Mouse (Mus musculus): Measurements from ENCODE around the gene Pygm. TPM values are rescaled to one million over a fixed set of nuclear protein-coding genes. Genes with fewer than 3 reads are reported as not detected.
A peak's percentile ranks its signal among the peaks of the same experiment; 100 is the strongest.

Gene Pygm
- total and polyA plus RNA-seq, 3 experiments = 1,101 to 1,298 (median 1,120) TPM

GRCm38 (mm10) chr19:6338716-6339115 is 45.5 kb upstream of the Pygm start:
- intact Hi-C loops (cut with DNase I) = loop anchor here (10.0 kb wide), 2 partner anchors 254 to 374 kb away; partner anchors contain the start of genes Cdca5, Gm28374, Pola2 and Tmem262
- H3K79me2 ChIP-seq (replicated peaks; ENCODE audit: control insufficient read depth, insufficient read depth, low read length) = no peaks in the 10 kb centered on the region; the same call in 1 of the 2 replicates
- H3K27me3 ChIP-seq (ENCODE audit: control insufficient read depth, insufficient read depth, low read length) = no peaks in the 10 kb centered on the region
- H3K4me3 ChIP-seq = no peak overlapping the region
- TF ChIP-seq POLR2A (IDR thresholded peaks at IDR 0.05; ENCODE audit: insufficient read depth, low read depth, low read length) (no peak), EP300 (IDR thresholded peaks at IDR 0.05; ENCODE audit: insufficient read depth, low read depth, low read length) (no peak), CTCF (IDR thresholded peaks at IDR 0.05) (no peak)
- 93% methylated on average over 11 of the region's 11 CpGs for WGBS
- DNase-seq = no peak
- no peak overlapping the region for H3K9ac ChIP-seq (ENCODE audit: low read depth, low read length)
- no peaks in the 10 kb centered on the region for H3K36me3 ChIP-seq (ENCODE audit: control insufficient read depth, insufficient read depth, low read length)
- peaks cover 11% of the 10 kb centered on the region for H3K4me1 ChIP-seq (ENCODE audit: control insufficient read depth, insufficient read depth, low read length)
- H3K27ac ChIP-seq = no peak overlapping the region; the same call in 1 of the 2 replicates

GRCm38 (mm10) chr19:6339191-6339590 is 45.0 kb upstream of the Pygm start:
- DNase-seq = no peak
- Histone ChIP-seq H3K27me3 (ENCODE audit: control insufficient read depth, insufficient read depth, low read length) (no peaks in the 10 kb centered on the region), H3K79me2 (replicated peaks; ENCODE audit: control insufficient read depth, insufficient read depth, low read length) (no peaks in the 10 kb centered on the region; the same call in 1 of the 2 replicates), H3K4me1 (ENCODE audit: control insufficient read depth, insufficient read depth, low read length) (peaks cover 11% of the 10 kb centered on the region), H3K4me3 (peak overlapping the region; percentile 41; the same call in 1 of the 2 replicates), H3K36me3 (ENCODE audit: control insufficient read depth, insufficient read depth, low read length) (no peaks in the 10 kb centered on the region), H3K27ac (peak overlapping the region; percentile 97), H3K9ac (ENCODE audit: low read depth, low read length) (no peak overlapping the region)
- TF ChIP-seq POLR2A (IDR thresholded peaks at IDR 0.05; ENCODE audit: insufficient read depth, low read depth, low read length) (no peak), CTCF (IDR thresholded peaks at IDR 0.05) (no peak), EP300 (IDR thresholded peaks at IDR 0.05; ENCODE audit: insufficient read depth, low read depth, low read length) (no peak)
- WGBS = 92% methylated on average over 6 of the region's 6 CpGs
- intact Hi-C loops (cut with DNase I) = loop anchor here (10.0 kb wide), 2 partner anchors 254 to 374 kb away; partner anchors contain the start of genes Cdca5, Gm28374, Pola2 and Tmem262

- H3K4me3 ChIP-seq = peak overlapping the region; percentile 41
- peak overlapping the region; percentile 43 for H3K9ac ChIP-seq (ENCODE audit: low read depth, low read length)
- WGBS = 42% methylated on average over 15 of the region's 15 CpGs
- no peaks in the 10 kb centered on the region for H3K27me3 ChIP-seq (ENCODE audit: control insufficient read depth, insufficient read depth, low read length)
- TF ChIP-seq CTCF (IDR thresholded peaks at IDR 0.05) (peak; percentile 63), EP300 (IDR thresholded peaks at IDR 0.05; ENCODE audit: insufficient read depth, low read depth, low read length) (0 out of 2 replicates have a peak, but pooled peaks have one; percentile 47), POLR2A (IDR thresholded peaks at IDR 0.05; ENCODE audit: insufficient read depth, low read depth, low read length) (peak; percentile 41)
- H3K79me2 ChIP-seq (replicated peaks; ENCODE audit: control insufficient read depth, insufficient read depth, low read length) = no peaks in the 10 kb centered on the region; the same call in 1 of the 2 replicates
- H3K4me1 ChIP-seq (ENCODE audit: control insufficient read depth, insufficient read depth, low read length) = peaks cover 8% of the 10 kb centered on the region
- intact Hi-C loops (cut with DNase I) = loop anchor here (10.0 kb wide), 2 partner anchors 255 to 375 kb away; partner anchors contain the start of genes Cdca5, Gm28374, Pola2 and Tmem262
- peak overlapping the region; percentile 97 for H3K27ac ChIP-seq
- H3K36me3 ChIP-seq (ENCODE audit: control insufficient read depth, insufficient read depth, low read length) = no peaks in the 10 kb centered on the region
- DNase-seq = peak; percentile 72 to 83
These were observed 44.2 kb upstream of the Pygm start for GRCm38 (mm10) chr19:6339890-6340504.

GRCm38 (mm10) chr19:6340524-6341452 is 43.4 kb upstream of the Pygm start, which contains the start of gene Map4k2:
Gene Map4k2 (plus strand): TSS chr19:6341135.
- Histone ChIP-seq H3K4me1 (ENCODE audit: control insufficient read depth, insufficient read depth, low read length) (peaks cover 8% of the 10 kb centered on the region), H3K9ac (ENCODE audit: low read depth, low read length) (peak within 1 kb of the TSS; percentile 73), H3K27me3 (ENCODE audit: control insufficient read depth, insufficient read depth, low read length) (no peaks in the 10 kb centered on the region), H3K27ac (peak within 1 kb of the TSS; percentile 97), H3K79me2 (replicated peaks; ENCODE audit: control insufficient read depth, insufficient read depth, low read length) (no peaks in the 10 kb centered on the region), H3K36me3 (ENCODE audit: control insufficient read depth, insufficient read depth, low read length) (no peaks in the 10 kb centered on the region), H3K4me3 (peak within 1 kb of the TSS; percentile 90)
- TF ChIP-seq CTCF (IDR thresholded peaks at IDR 0.05) (peak; percentile 43), POLR2A (IDR thresholded peaks at IDR 0.05; ENCODE audit: insufficient read depth, low read depth, low read length) (peak; percentile 69), EP300 (IDR thresholded peaks at IDR 0.05; ENCODE audit: insufficient read depth, low read depth, low read length) (peak; percentile 78)
- 3% methylated on average over 70 of the region's 72 CpGs for WGBS
- peak; percentile 92 to 93 for DNase-seq
- intact Hi-C loops (cut with DNase I) = no loop called here

- no peaks in the 10 kb centered on the region for H3K36me3 ChIP-seq (ENCODE audit: control insufficient read depth, insufficient read depth, low read length)
- H3K27ac ChIP-seq = peak overlapping the region; percentile 92
- H3K9ac ChIP-seq (ENCODE audit: low read depth, low read length) = peak overlapping the region; percentile 73
- WGBS = 10% methylated on average over 20 of the region's 23 CpGs
- no peak for TF ChIP-seq POLR2A (IDR thresholded peaks at IDR 0.05; ENCODE audit: insufficient read depth, low read depth, low read length)
- TF ChIP-seq EP300 (IDR thresholded peaks at IDR 0.05; ENCODE audit: insufficient read depth, low read depth, low read length) = no peak
- no peak for TF ChIP-seq CTCF (IDR thresholded peaks at IDR 0.05)
- intact Hi-C loops (cut with DNase I) = loop anchor here (2.0 kb wide), 1 partner anchor 57 kb away; the partner anchor contains the start of gene Rasgrp2
- no peaks in the 10 kb centered on the region for H3K79me2 ChIP-seq (replicated peaks; ENCODE audit: control insufficient read depth, insufficient read depth, low read length)
- DNase-seq = peak in 1 of 2 experiments; percentile 43
- H3K4me1 ChIP-seq (ENCODE audit: control insufficient read depth, insufficient read depth, low read length) = peaks cover 13% of the 10 kb centered on the region
- H3K4me3 ChIP-seq = peak overlapping the region; percentile 90
- H3K27me3 ChIP-seq (ENCODE audit: control insufficient read depth, insufficient read depth, low read length) = no peaks in the 10 kb centered on the region
These were observed 42.6 kb upstream of the Pygm start for GRCm38 (mm10) chr19:6341453-6342077.
